Mouse (Mus musculus): ENCODE results near the gene Fcgrt.

Fcgrt gene

DNA sequence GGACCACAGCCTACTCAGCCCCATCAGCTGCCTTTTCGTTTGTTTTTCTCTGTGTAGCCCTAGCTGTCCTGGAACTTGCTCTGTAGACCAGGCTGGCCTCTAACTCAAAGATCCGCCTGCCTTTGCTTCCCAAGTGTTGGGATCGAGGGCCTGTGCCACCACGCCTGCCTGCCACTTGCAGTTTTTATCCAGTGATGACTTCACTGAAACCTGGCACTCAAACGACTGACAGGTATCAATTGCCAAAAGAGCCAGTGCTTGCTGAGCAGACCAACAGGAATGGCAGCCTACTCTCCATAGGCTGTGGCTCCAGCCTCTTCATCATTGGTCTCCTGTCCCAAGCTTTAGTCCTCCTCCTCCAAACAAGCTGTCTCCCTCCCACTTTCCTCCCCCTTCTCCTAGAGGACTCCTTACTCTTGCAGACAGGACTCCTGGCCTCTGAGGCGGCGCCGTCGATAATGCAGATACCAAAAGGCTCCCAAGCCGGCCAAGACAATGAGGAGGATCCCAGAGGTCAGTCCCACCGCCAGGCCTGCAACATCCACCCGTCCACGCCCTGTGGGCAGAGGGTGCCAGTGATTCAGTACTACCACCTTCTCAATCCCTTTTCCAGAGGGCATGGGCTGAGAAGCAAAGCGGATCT lies 47.2 kb downstream of the Fcgrt start:
- DNase-seq (ENCODE audit: low read depth, low spot score): no peak

DNA sequence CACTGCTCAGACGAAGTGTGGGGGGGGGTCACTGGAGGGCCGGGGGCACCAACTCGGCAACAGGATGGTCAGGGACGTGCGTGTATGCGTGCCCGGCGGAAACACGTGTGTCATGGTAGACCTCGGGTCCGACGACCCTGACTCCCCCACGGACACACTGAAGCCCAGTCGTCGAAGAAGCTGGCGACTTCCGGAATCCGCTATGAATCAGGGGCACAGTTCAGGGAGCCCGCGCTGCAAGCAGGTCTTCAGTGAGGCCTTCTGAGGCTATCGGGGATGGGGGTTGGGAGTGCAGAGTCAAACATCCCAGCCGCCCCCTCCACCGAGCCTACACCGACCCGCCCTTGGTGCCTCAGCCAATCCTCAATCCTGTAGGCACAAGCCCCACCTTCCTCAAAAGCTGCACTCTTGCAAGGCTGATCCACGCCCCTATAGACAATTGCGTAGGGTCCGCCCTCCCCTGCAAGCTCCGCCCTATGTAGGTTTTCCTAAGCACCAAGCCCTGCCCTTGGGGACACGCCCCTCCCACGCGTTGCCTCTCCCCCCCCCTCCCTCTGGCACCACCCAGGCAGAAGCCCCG lies 49.6 kb downstream of the Fcgrt start:
- peak; percentile 99 for DNase-seq (ENCODE audit: low read depth, low spot score)

DNA sequence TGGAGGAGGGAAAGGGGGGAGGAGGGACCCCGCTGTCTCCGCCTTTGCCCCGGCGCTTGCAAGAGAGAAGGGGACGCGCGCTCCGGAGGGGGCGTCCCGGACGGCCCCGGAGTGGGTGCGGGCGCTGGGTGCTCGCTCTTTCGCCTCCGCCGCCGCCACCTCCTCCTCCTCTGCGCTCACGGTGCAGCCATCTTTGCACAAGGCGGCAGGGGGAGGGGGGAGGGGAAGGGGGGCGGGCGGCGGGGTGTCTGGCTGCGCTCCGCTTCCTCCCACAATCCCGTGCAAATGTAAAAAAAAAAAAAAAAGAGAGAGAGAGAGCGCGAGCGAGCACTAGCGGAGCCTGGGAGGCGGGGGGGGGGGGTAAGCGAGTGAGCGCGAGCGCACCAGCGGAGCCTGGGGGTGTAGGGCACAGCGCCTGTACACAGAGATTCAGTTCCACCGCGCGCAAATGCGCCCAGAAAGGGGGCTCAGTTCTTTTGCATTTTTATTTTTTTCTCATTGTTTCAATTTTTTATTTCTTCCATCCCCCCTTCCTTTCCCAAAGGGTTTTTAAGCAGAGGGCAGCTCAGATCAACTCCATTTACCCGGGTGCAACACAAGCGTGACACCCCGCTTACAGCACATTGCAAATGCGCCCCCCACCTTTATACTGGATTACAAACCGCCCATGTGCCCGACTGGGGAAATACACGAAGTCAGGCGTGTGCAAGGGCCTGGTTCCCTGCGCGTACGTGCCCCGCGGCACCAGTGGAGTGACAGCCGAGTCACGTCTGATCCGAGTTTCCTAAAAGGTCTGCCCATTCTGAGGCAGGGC lies 50.3 kb downstream of the Fcgrt start:
- DNase-seq (ENCODE audit: low read depth, low spot score): peak; percentile 76

DNA sequence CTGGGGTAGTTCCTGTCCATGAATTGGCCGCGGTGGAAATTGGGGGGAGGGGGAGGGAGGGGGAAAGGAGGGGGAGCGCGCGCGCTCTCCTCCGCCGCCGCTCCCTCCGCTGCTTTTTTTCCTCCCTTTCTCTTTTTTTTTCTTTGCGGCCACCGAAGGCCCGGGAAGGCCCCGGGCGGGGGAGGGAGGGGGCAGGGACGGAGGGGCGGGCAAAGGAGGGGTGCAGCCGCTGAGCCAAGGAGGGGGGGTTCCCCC lies 50.9 kb downstream of the Fcgrt start, which contains the start of gene Prr12:
Gene Prr12, minus strand, starts transcription at position 20 of the 255 bp plus-strand sequence.
- DNase-seq (ENCODE audit: low read depth, low spot score): no peak

DNA sequence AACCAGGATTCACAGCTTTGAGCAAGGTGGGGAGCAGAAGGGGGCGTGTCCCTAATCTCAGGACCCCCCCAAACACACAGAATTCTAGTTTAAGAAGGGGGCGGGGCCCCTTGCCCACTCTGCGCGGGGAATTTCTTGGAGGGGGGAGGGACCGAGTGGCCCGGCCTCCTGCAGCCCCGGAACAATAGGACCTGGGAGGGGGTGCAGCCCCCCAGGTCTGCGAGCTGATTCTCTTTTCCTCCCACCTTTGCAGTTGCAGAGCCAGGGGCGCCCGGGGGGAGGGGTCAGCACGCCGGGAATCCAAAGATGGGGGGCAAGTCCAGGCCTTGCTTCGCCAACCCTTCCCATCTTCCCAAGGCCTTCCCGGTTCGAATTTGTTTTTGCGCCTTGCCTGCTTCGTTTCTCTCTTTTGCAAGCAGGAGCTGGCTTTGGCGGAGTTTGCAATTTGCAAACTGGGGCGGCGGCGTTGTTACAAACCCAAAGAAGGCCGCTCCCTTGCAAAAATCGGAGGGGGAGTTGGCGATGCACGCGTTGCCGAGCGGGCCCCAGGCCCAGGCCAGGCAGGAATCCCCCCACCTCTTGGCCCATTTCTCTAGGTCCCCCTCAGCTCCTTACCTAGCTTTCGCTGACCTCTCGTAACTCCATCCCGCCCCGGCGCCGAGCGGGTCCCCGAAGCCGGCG lies 51.3 kb downstream of the Fcgrt start:
- no peak for DNase-seq (ENCODE audit: low read depth, low spot score)

DNA sequence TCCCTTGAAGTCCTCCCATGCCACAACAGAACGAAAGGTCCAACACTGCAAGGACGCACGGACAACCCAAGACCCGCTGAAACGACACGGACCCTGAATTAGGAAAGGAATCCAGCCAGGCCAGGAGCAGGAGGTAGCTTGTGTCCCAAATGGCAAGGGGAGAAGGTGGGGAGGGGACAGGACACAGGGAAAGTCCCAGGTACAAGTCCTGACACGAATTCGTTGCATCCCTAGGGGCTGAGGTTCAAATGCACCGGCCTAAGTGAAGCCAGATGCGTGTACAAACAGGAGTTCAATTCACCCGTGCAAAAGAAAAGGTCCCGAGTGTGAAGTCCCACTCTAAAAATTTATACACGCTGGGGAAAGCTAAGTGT lies 52.1 kb downstream of the Fcgrt start:
- DNase-seq (ENCODE audit: low read depth, low spot score): no peak

DNA sequence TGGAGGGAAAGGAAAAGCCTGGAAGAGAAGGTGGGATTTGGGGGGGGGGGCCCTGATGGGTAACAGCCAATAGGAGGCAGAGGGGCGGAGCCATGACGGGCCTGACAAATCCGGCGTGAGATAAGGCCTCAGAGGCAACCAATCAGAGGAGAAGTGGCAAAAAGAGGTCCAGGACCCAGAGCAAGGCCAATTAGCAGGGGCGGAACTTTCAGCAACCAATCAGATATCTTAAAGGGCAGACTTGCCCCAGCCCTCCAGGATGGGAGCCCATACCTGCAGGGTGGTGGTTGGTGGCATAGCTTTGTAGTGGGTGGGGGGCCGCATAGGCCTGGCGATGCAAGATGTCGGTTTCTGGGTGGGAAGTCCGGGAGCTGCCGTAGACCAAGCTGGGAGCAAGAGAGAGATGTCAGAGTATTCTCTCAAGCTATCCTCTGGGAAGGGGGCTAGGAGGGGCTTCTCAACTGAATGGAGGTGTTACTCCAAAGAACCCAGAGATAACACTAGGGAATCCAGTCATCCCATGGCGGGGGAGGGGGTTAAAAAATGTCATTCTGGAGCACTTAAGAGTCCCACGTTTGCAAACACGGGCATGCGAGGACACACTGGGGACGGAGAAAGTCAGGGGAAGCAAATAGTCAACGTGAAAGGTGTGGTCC lies 52.6 kb downstream of the Fcgrt start:
- peak; percentile 82 for DNase-seq (ENCODE audit: low read depth, low spot score)

DNA sequence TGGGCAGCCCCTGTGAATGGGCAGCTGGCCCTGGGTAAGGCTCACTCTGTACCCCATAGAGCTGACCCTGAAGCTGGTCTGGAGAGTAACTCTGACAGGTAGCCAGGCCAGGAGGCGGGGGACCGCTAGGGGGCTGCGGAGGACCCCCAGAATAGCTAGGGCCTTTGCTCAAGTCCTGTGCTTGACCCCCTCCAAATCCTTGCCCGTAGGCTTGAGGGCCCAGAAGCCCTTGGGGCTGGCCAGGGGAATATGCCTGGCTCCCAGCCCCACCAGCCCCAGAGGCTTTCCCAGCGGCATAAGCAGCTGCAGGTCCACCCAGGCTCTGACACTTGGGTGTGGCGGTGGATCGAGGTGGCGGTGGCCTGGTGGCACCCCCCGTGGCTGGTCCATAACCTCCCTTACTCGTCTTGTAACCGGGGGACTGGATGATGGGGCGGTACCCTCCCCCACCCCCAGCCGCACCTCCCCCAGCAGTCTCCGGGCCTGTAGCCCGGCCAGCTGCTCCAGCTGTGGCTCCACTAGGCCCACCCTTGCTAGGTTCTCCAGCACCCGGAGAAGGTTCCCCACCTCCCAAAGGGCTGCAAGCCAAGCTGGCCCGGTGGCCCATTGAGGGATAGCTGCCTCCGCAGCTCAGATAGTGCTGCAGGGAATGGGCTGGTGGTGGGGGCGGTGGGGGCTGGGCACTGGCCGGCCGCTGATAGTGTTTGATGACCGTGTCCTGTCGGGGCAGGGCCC lies 54.6 kb downstream of the Fcgrt start:
- no peak for DNase-seq (ENCODE audit: low read depth, low spot score)

DNA sequence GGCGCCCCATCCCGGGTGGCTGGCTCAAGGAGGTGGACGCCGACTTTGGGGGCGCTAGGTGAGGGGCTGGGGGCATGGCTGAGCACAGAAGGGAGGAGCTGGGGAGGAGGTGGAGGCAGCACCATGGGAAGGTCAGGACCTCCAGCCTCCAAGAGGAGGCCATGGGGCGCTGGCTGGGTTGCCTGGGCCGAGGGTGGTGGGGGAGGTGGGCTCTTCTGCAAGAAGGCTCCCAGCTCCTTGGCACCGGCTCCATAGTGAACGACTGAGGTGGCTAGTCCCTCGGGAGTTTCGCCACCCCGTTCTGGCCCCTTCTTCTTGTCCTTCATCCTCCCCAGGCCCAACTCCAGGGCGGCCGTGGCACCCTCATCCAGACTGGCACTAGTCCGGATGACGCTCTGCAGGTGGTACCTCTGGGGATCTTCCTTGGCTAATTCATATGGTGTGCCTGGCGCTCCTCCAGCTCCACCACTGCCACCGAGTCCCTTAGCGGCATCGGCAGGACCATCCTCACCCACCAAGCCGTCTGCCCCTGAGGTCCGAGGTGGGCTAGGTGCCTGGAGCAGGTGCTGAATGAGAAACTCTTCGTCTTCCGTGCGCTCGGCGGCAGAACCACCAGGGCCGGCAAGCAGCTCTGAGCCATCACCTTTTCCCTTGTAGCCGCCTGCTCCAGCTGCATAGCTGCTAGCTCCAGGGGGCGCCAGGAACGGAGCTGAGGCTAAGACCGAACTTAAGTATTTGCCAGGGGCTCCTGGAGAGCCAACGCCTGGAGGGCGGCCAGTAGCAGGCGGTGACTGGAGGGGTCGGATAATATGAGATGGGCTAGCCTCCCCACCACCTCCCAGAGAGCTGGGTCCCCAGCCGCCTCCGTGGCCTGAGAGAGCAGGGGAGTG lies 55.4 kb downstream of the Fcgrt start:
- no peak for DNase-seq (ENCODE audit: low read depth, low spot score)

DNA sequence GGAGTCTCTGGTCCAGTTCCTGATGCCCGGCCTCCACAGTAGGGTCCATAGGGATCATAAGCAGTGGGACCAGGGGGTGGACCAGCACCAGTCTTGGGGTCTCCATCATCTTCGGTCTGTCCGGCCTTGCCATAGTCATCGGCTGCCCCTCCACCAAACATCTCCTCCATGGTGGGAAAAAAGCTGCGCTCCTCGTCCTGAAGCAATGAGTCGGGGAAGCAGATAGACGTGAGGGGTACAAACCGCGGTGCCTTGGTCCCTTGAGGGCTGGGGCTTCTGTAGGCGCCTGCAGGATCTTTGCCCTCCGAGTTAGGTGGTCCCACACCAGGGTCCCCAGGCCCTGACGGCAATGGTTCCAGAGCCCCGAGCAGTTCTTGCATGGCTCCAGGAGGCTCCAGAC lies 56.2 kb downstream of the Fcgrt start:
- no peak for DNase-seq (ENCODE audit: low read depth, low spot score)

DNA sequence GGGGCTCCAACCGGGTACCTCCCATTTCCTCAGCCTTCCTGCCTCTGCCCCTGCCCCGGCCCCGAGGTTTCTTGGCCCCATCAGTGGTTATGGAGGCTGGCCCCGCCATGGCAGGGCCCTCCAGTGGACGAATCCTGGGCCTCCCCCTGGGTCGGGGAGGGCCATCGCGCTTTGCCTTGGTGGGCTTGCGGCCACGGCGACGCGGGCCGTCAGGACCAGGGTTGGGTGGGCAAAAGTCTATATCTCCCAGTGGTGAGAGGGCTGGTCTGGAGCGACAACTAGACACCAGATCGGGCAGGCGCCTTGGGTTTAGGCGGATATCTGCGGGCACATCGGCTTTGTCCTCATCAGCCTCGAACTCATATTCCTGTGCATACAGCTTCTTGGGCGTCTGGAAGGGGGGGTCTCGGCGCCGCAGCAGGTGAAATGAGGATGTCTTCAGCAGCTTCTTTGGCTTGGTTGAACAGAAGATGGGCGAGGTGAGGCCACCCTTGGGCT lies 56.7 kb downstream of the Fcgrt start:
- no peak for DNase-seq (ENCODE audit: low read depth, low spot score)

DNA sequence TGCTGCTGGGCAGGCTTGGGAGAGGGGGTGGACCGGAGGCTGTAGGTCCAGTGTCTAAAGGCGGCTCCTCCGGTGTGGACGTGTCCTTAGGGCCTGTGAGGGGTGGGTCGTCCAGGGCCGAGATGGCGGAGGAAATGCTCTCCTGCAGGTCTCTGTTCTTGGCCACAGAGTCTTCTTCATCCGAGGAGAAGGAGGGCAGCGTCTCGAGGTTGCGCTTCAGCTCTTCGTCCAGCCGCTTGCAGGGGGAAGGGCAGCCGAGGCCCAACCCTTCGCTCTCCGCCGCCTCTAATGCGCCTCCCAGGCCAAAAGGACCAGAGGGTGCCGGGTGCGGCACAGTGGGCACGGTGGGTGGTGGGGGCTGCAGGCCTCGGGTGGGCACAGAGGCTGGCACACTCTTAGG lies 57.9 kb downstream of the Fcgrt start:
- DNase-seq (ENCODE audit: low read depth, low spot score): no peak

DNA sequence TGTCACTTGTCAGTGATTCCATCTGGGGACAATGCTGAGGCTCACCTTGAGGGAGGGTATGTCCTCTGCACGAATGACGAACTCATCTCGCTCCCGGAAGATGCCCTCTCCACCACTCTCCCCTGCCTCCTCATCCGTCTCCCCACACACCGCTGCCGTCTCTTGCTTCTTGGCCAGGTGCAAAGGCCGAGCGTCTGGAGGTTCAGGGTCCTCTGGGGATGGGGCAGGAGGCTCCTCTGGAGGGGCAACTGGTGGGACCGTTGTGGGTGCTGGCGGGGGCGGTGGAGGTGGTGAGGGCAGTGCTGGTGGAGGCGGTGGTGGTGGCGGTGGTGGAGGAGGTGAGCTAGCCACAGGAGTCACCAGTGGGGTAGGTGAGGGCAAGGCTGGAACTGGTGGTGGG lies 60.3 kb downstream of the Fcgrt start:
- DNase-seq (ENCODE audit: low read depth, low spot score): no peak

All from telencephalon, adult 2 months (tissue).